Mouse (Mus musculus) CH12.LX (cell line): ENCODE data around the gene Klhl5. TPM values are rescaled to one million over a fixed set of nuclear protein-coding genes. Genes with fewer than 3 reads are reported as not detected.

Source experiments
- DNase-seq: peaks from one replicate; pipeline ENCODE4 v3.0.0-alpha.2; 2013; ENCODE audit errors: extremely low read depth
- H3K27ac ChIP-seq: 2 replicates; pipeline ENCODE4 v1.5.1; 2012; ENCODE audit warnings: low read depth, mild to moderate bottlenecking, control low read depth, moderate library complexity; ENCODE audit not compliant: insufficient read depth
- H3K27me3 ChIP-seq: replicated peaks from 2 replicates; pipeline ENCODE3; 2012; ENCODE audit warnings: inconsistent platforms
- H3K36me3 ChIP-seq, 2 experiments: replicated peaks in 1 of 2; 2 replicates each; pipeline versions ENCODE3 to v1.6.1; 2012; ENCODE audit warnings: inconsistent platforms in 1 of 2, low read length in 1 of 2, mild to moderate bottlenecking in 1 of 2, mixed read lengths in 1 of 2, moderate library complexity in 1 of 2; ENCODE audit not compliant: control insufficient read depth in 1 of 2, insufficient read depth in 1 of 2
- H3K4me1 ChIP-seq, 2 experiments: 2 replicates each; pipeline ENCODE4 v1.6.1; 2012; ENCODE audit warnings: inconsistent platforms in 1 of 2, moderate library complexity in 1 of 2; ENCODE audit not compliant: insufficient read depth in 2 of 2, control insufficient read depth in 1 of 2
- H3K4me2 ChIP-seq: 2 replicates; pipeline ENCODE4 v1.6.1; 2012; ENCODE audit warnings: low read depth, mild to moderate bottlenecking, control low read depth; ENCODE audit not compliant: poor library complexity, insufficient read depth, severe bottlenecking
- H3K4me3 ChIP-seq, 3 experiments: fragments of 150-350 bp in 1 of 3; sonication (generic) in 1 of 3; replicated peaks in 1 of 3; 2 replicates each; pipeline versions ENCODE3 to v1.5.1; 2011 to 2012; ENCODE audit warnings: low read depth in 2 of 3, low read length in 2 of 3, mild to moderate bottlenecking in 2 of 3, moderate library complexity in 2 of 3, control low read depth in 1 of 3, improper control_type of control experiment in 1 of 3, inconsistent platforms in 1 of 3, mixed read lengths in 1 of 3; ENCODE audit not compliant: poor library complexity in 1 of 3
- H3K79me2 ChIP-seq: replicated peaks from 2 replicates; pipeline ENCODE4 v1.6.1; 2012; ENCODE audit warnings: mild to moderate bottlenecking, moderate library complexity; ENCODE audit not compliant: control insufficient read depth, poor library complexity, insufficient read depth, severe bottlenecking; ENCODE audit errors: extremely low read depth
- H3K9ac ChIP-seq: 2 replicates; pipeline ENCODE4 v1.6.1; 2012; ENCODE audit warnings: low read depth, mild to moderate bottlenecking, control low read depth, moderate library complexity; ENCODE audit not compliant: insufficient read depth
- H3K9me3 ChIP-seq: replicated peaks from 2 replicates; pipeline ENCODE3; 2012; ENCODE audit warnings: low read length, inconsistent platforms, mixed read lengths
- BHLHE40 ChIP-seq: IDR thresholded peaks from 2 replicates; pipeline ENCODE4 v1.6.1; 2011; ENCODE audit warnings: mild to moderate bottlenecking, low read depth, low read length, improper control_type of control experiment
- CTCF ChIP-seq, 2 experiments: IDR thresholded peaks in 1 of 2; conservative IDR thresholded peaks in 1 of 2; 2 replicates each; pipeline ENCODE4 v1.5.1; 2011 to 2012; ENCODE audit warnings: low read depth in 2 of 2, low read length in 2 of 2, improper control_type of control experiment in 1 of 2, inconsistent platforms in 1 of 2, mild to moderate bottlenecking in 1 of 2, moderate library complexity in 1 of 2
- E2F4 ChIP-seq: IDR thresholded peaks from 2 replicates; pipeline ENCODE4 v1.6.1; 2011; ENCODE audit warnings: low read depth, low read length, improper control_type of control experiment; ENCODE audit not compliant: insufficient replicate concordance
- ELF1 ChIP-seq: IDR thresholded peaks from 2 replicates; pipeline ENCODE4 v1.6.1; 2014; ENCODE audit warnings: low read depth, mild to moderate bottlenecking, inconsistent platforms, low read length, improper control_type of control experiment
- EP300 ChIP-seq: IDR thresholded peaks from 2 replicates; pipeline ENCODE4 v1.6.1; 2011; ENCODE audit warnings: low read length, improper control_type of control experiment
- ETS1 ChIP-seq: conservative IDR thresholded peaks from 2 replicates; pipeline ENCODE4 v1.6.1; 2012; ENCODE audit warnings: low read depth, mild to moderate bottlenecking, inconsistent platforms, low read length, improper control_type of control experiment, moderate library complexity
- GABPA ChIP-seq: IDR thresholded peaks from 2 replicates; pipeline ENCODE4 v1.6.1; 2012; ENCODE audit warnings: low read depth, low read length, improper control_type of control experiment, inconsistent platforms; ENCODE audit not compliant: insufficient replicate concordance
- HCFC1 ChIP-seq: IDR thresholded peaks from 2 replicates; pipeline ENCODE4 v1.6.1; 2012; ENCODE audit warnings: low read depth, mild to moderate bottlenecking, inconsistent platforms, low read length, improper control_type of control experiment
- IRF4 ChIP-seq: IDR thresholded peaks from 2 replicates; pipeline ENCODE4 v1.6.1; 2014; ENCODE audit warnings: low read depth, mild to moderate bottlenecking, inconsistent platforms, low read length, improper control_type of control experiment
- JUND ChIP-seq: conservative IDR thresholded peaks from 2 replicates; pipeline ENCODE4 v1.6.1; 2011; ENCODE audit warnings: low read depth, low read length, improper control_type of control experiment
- MAFK ChIP-seq: IDR thresholded peaks from 2 replicates; pipeline ENCODE4 v1.6.1; 2011; ENCODE audit warnings: low read length, improper control_type of control experiment; ENCODE audit not compliant: insufficient replicate concordance
- MAZ ChIP-seq: IDR thresholded peaks from 2 replicates; pipeline ENCODE4 v1.6.1; 2012; ENCODE audit warnings: low read depth, mild to moderate bottlenecking, inconsistent platforms, low read length, improper control_type of control experiment, moderate library complexity
- MYC ChIP-seq: IDR thresholded peaks from 2 replicates; pipeline ENCODE4 v1.6.1; 2011; ENCODE audit warnings: low read depth, mild to moderate bottlenecking, improper control_type of control experiment, low read length
- NELFE ChIP-seq: IDR thresholded peaks from 2 replicates; pipeline ENCODE4 v1.6.1; 2011; ENCODE audit warnings: low read depth, low read length, improper control_type of control experiment
- NRF1 ChIP-seq: IDR thresholded peaks from 2 replicates; pipeline ENCODE4 v1.6.1; 2014; ENCODE audit warnings: low read depth, mild to moderate bottlenecking, inconsistent platforms, low read length, improper control_type of control experiment, moderate library complexity
- POLR2A ChIP-seq: IDR thresholded peaks from 2 replicates; pipeline ENCODE4 v1.6.1; 2011; ENCODE audit warnings: low read depth, mild to moderate bottlenecking, improper control_type of control experiment, low read length
- POLR2AphosphoS2 ChIP-seq: IDR thresholded peaks from 2 replicates; pipeline ENCODE4 v1.6.1; 2011; ENCODE audit warnings: low read depth, low read length, improper control_type of control experiment
- RAD21 ChIP-seq: IDR thresholded peaks from 2 replicates; pipeline ENCODE4 v1.6.1; 2011; ENCODE audit warnings: low read depth, mild to moderate bottlenecking, low read length, improper control_type of control experiment, moderate library complexity
- SIN3A ChIP-seq: IDR thresholded peaks from 2 replicates; pipeline ENCODE4 v1.6.1; 2012; ENCODE audit warnings: low read length, improper control_type of control experiment, inconsistent platforms
- SMC3 ChIP-seq: IDR thresholded peaks from 2 replicates; pipeline ENCODE4 v1.6.1; 2011; ENCODE audit warnings: low read depth, low read length, improper control_type of control experiment
- TCF12 ChIP-seq: IDR thresholded peaks from 2 replicates; pipeline ENCODE4 v1.6.1; 2014; ENCODE audit warnings: low read depth, mild to moderate bottlenecking, inconsistent platforms, low read length, improper control_type of control experiment
- UBTF ChIP-seq: IDR thresholded peaks from 2 replicates; pipeline ENCODE4 v1.6.1; 2012; ENCODE audit warnings: low read depth, mild to moderate bottlenecking, inconsistent platforms, low read length, improper control_type of control experiment, moderate library complexity
- USF2 ChIP-seq: conservative IDR thresholded peaks from 2 replicates; pipeline ENCODE4 v1.6.1; 2011; ENCODE audit warnings: low read depth, low read length, improper control_type of control experiment
- ZMIZ1 ChIP-seq: IDR thresholded peaks from 2 replicates; pipeline ENCODE4 v1.6.1; 2012; ENCODE audit warnings: low read depth, mild to moderate bottlenecking, inconsistent platforms, low read length, improper control_type of control experiment
- ZNF384 ChIP-seq: IDR thresholded peaks from 2 replicates; pipeline ENCODE4 v1.6.1; 2012; ENCODE audit warnings: low read depth, low read length, improper control_type of control experiment, inconsistent platforms
- dilution Hi-C: fragments of 300-500 bp; cut with MboI; formaldehyde crosslinking; loops from 2 replicates; pipeline ENCODE4 v1.14.3; 2020; ENCODE audit warnings: low sequenced_read_pairs; ENCODE audit not compliant: extremely low pct_unique_long_range_greater_than_20kb, extremely low pct_ligation_motif_present
- in situ Hi-C: fragments of 300-500 bp; cut with MboI; formaldehyde crosslinking; loops from 3 replicates; pipeline ENCODE4 v1.14.3; 2019; ENCODE audit warnings: low sequenced_read_pairs, low pct_ligation_motif_present, low pct_unique_long_range_greater_than_20kb, mixed read lengths
- polyA plus RNA-seq: library from polyadenylated mRNA; unstranded; fragments of >175 nt; gene quantifications from 2 replicates; pipeline ENCODE4 v1.2.1, GENCODE M21; 2012; ENCODE audit warnings: low read depth; ENCODE audit not compliant: insufficient read length
- total RNA-seq, 2 experiments: library from RNA; depleted of rRNA; stranded (reverse); fragments of 300-350 nt in 1 of 2; fragments of >200 nt in 1 of 2; gene quantifications; 2 replicates each; pipeline ENCODE4 v1.2.3; 2012 to 2014

Klhl5 gene
- total and polyA plus RNA-seq, 3 experiments, result 20.6 to 31.7 (median 23.2) TPM

DNA sequence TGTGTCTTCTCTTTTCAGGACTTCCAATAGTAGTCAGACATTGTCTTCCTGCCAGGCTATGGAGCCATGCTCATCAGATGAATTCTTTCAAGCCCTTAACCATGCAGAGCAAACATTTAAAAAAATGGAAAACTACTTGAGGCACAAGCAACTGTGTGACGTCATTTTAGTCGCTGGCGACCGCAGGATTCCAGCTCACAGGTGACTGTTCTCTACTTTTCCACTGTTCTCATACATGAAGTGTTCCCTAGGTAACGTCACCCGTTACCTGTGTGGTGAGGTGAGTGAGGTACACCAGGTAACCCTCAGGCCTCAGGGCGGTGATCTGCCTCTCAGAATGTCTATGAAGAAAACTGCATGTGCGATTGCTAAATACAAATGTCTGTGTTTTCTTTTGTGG, 33.9 kb downstream of the Klhl5 start:
- dilution Hi-C loops (no loop called here), in situ Hi-C loops (no loop called here)
- TF ChIP-seq BHLHE40, result no peak
- no peaks in the 10 kb centered on the region for H3K27me3 ChIP-seq
- DNase-seq, result no peak
- H3K9me3 ChIP-seq, result no peaks in the 10 kb centered on the region
- H3K4me2 ChIP-seq, result no peak overlapping the region
- no peak overlapping the region for H3K27ac ChIP-seq
- H3K36me3 ChIP-seq, result peaks cover 13 to 47% of the 10 kb centered on the region in 2 experiments
- peaks cover 0 to 3% of the 10 kb centered on the region in 2 experiments; a peak in 2 of 4 replicates for H3K4me1 ChIP-seq
- H3K4me3 ChIP-seq, result no peak overlapping the region
- no peaks in the 10 kb centered on the region for H3K79me2 ChIP-seq
- no peak overlapping the region for H3K9ac ChIP-seq

DNA sequence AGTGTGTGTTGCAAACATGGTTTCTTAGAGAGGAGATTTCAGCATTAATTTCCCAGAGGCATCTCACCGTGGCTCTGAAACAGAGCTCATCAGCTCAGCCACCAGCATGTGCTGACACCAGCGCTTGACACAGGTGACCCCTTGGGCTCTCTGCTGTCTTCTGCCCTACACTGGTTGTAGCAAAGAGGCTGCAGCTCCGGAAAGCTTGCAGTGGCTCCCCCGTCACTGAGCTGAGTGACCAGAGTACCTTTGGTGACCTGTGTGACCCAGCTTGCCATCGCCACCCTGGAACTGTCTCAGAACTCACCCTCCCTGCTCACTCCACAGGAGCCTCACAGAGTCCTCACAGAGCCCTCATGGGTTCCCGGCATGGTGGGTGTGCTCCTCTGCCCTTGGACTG, 34.9 kb downstream of the Klhl5 start:
- Histone ChIP-seq H3K4me1 (no peaks in the 10 kb centered on the region), H3K9ac (no peak overlapping the region), H3K36me3 (peaks cover 13 to 54% of the 10 kb centered on the region in 2 experiments), H3K4me2 (no peak overlapping the region), H3K9me3 (no peaks in the 10 kb centered on the region), H3K4me3 (no peak overlapping the region), H3K27ac (no peak overlapping the region), H3K27me3 (no peaks in the 10 kb centered on the region), H3K79me2 (no peaks in the 10 kb centered on the region)
- DNase-seq, result no peak
- no peak for TF ChIP-seq IRF4
- no peak for TF ChIP-seq NELFE
- no peak for TF ChIP-seq RAD21
- TF ChIP-seq ZNF384, result no peak
- no peak for TF ChIP-seq POLR2A
- TF ChIP-seq E2F4, result no peak
- no peak for TF ChIP-seq ELF1
- no peak for TF ChIP-seq SMC3
- no peak for TF ChIP-seq UBTF
- no peak for TF ChIP-seq MYC
- TF ChIP-seq USF2, result no peak
- no peak for TF ChIP-seq MAFK
- no peak for TF ChIP-seq SIN3A
- dilution Hi-C loops (no loop called here), in situ Hi-C loops (no loop called here)

- no peaks in the 10 kb centered on the region for H3K79me2 ChIP-seq
- TF ChIP-seq TCF12, result no peak
- TF ChIP-seq HCFC1, result no peak
- no peak for TF ChIP-seq GABPA
- no peak for TF ChIP-seq ZNF384
- no peak for TF ChIP-seq IRF4
- no peak for TF ChIP-seq MAFK
- TF ChIP-seq ELF1, result no peak
- no peak for TF ChIP-seq MAZ
- no peak for TF ChIP-seq POLR2A
- TF ChIP-seq ZMIZ1, result no peak
- no peak for TF ChIP-seq SMC3
- TF ChIP-seq ETS1, result no peak
- TF ChIP-seq JUND, result no peak
- no peak for TF ChIP-seq EP300
- no peak for TF ChIP-seq USF2
- TF ChIP-seq POLR2AphosphoS2, result no peak
- no peak for TF ChIP-seq NELFE
- TF ChIP-seq CTCF (conservative IDR thresholded peaks at IDR 0.05 in 1 of 2, IDR thresholded peaks at IDR 0.05 in 1 of 2; ENCODE audit: low read depth in 2 of 2, low read length in 2 of 2), result no peak
- TF ChIP-seq NRF1, result no peak
- dilution Hi-C loops, result no loop called here
These were observed 38.3 kb downstream of the Klhl5 start for GRCm38 (mm10) chr5:65145499-65146101.

More at GRCm38 (mm10) chr5:65145499-65146101, 38.3 kb downstream of the Klhl5 start:
- no peak for DNase-seq
- H3K4me3 ChIP-seq, result no peak overlapping the region
- H3K9me3 ChIP-seq, result no peaks in the 10 kb centered on the region
- in situ Hi-C loops, result no loop called here
- no peak overlapping the region for H3K9ac ChIP-seq
- no peaks in the 10 kb centered on the region for H3K4me1 ChIP-seq
- no peaks in the 10 kb centered on the region for H3K27me3 ChIP-seq
- H3K4me2 ChIP-seq, result no peak overlapping the region
- H3K27ac ChIP-seq, result no peak overlapping the region
- peaks cover 23 to 83% of the 10 kb centered on the region in 2 experiments for H3K36me3 ChIP-seq
